Mouse (Mus musculus): ENCODE results near the gene Rpl12.

GRCm38 (mm10) chr2:32957344-32957743 is 4.0 kb upstream of the Rpl12 start:
- TF ChIP-seq CTCF (IDR thresholded peaks at IDR 0.05; ENCODE audit: low read depth, low read length) (no peak), POLR2A (IDR thresholded peaks at IDR 0.05; ENCODE audit: borderline replicate concordance, low read depth, low read length) (no peak)

All from bone marrow macrophage, adult 2 months (primary cell).